Mouse (Mus musculus): ENCODE measurements around the gene Cdt1. TPM values are rescaled to one million over a fixed set of nuclear protein-coding genes. Genes with fewer than 3 reads are reported as not detected.
A peak's percentile ranks its signal among the peaks of the same experiment; 100 is the strongest.
"Not testable (repeated sequence)": the region's sequence is repeated elsewhere in the genome, so short reads cannot be mapped to it uniquely, and the experiment has no call there.

The Cdt1 gene
- total RNA-seq, 2 experiments from 2014 or later, result 28.4 to 41.9 TPM

GRCm38 (mm10) chr8:122573176-122573575 is 5.4 kb downstream of the Cdt1 start:
- ATAC-seq (ENCODE audit: poor library complexity, severe bottlenecking), result not testable (repeated sequence)

GRCm38 (mm10) chr8:122573577-122573976 is 5.8 kb downstream of the Cdt1 start:
- no peak for ATAC-seq (ENCODE audit: poor library complexity, severe bottlenecking)

- no peak for ATAC-seq (ENCODE audit: poor library complexity, severe bottlenecking)
These were observed 6.4 kb downstream of the Cdt1 start for GRCm38 (mm10) chr8:122574264-122574663.

- no peak for ATAC-seq (ENCODE audit: poor library complexity, severe bottlenecking)
These were observed 6.9 kb downstream of the Cdt1 start for GRCm38 (mm10) chr8:122574667-122575251.

GRCm38 (mm10) chr8:122575286-122575685 is 7.5 kb downstream of the Cdt1 start:
- peak; percentile 2; the same call in 1 of the 2 replicates for ATAC-seq (ENCODE audit: poor library complexity, severe bottlenecking)

GRCm38 (mm10) chr8:122575735-122576647 is 8.2 kb downstream of the Cdt1 start:
- ATAC-seq (ENCODE audit: poor library complexity, severe bottlenecking), result peak; percentile 30

GRCm38 (mm10) chr8:122576648-122577022 is 8.8 kb downstream of the Cdt1 start, which contains the start of gene Aprt:
TSS of gene Aprt (minus strand) at chr8:122576909.
- ATAC-seq (ENCODE audit: poor library complexity, severe bottlenecking), result peak; percentile 90

GRCm38 (mm10) chr8:122577116-122577515 is 9.3 kb downstream of the Cdt1 start:
- no peak for ATAC-seq (ENCODE audit: poor library complexity, severe bottlenecking)

GRCm38 (mm10) chr8:122579196-122579595 is 11.4 kb downstream of the Cdt1 start:
- no peak for ATAC-seq (ENCODE audit: poor library complexity, severe bottlenecking)

GRCm38 (mm10) chr8:122580926-122581325 is 13.1 kb downstream of the Cdt1 start:
- no peak for ATAC-seq (ENCODE audit: poor library complexity, severe bottlenecking)

GRCm38 (mm10) chr8:122584981-122585380 is 17.2 kb downstream of the Cdt1 start:
- no peak for ATAC-seq (ENCODE audit: poor library complexity, severe bottlenecking)

- peak; percentile 36; the same call in 1 of the 2 replicates for ATAC-seq (ENCODE audit: poor library complexity, severe bottlenecking)
These were observed 17.6 kb downstream of the Cdt1 start for GRCm38 (mm10) chr8:122585411-122585891.

GRCm38 (mm10) chr8:122586171-122586570 is 18.4 kb downstream of the Cdt1 start:
- ATAC-seq (ENCODE audit: poor library complexity, severe bottlenecking), result no peak

GRCm38 (mm10) chr8:122586749-122587148 is 18.9 kb downstream of the Cdt1 start:
- ATAC-seq (ENCODE audit: poor library complexity, severe bottlenecking), result no peak

GRCm38 (mm10) chr8:122593240-122593639 is 25.4 kb downstream of the Cdt1 start:
- peak; percentile 81 for ATAC-seq (ENCODE audit: poor library complexity, severe bottlenecking)

- ATAC-seq (ENCODE audit: poor library complexity, severe bottlenecking), result no peak
These were observed 26.1 kb downstream of the Cdt1 start for GRCm38 (mm10) chr8:122593783-122594507.

- ATAC-seq (ENCODE audit: poor library complexity, severe bottlenecking), result peak; percentile 19
These were observed 28.2 kb downstream of the Cdt1 start for GRCm38 (mm10) chr8:122596031-122596430.

- ATAC-seq (ENCODE audit: poor library complexity, severe bottlenecking), result no peak
These were observed 32.9 kb downstream of the Cdt1 start for GRCm38 (mm10) chr8:122600666-122601065.

GRCm38 (mm10) chr8:122604640-122605039 is 36.8 kb downstream of the Cdt1 start:
- ATAC-seq (ENCODE audit: poor library complexity, severe bottlenecking), result 0 out of 2 replicates have a peak, but pooled peaks have one; percentile 15

GRCm38 (mm10) chr8:122605367-122605766 is 37.6 kb downstream of the Cdt1 start:
- ATAC-seq (ENCODE audit: poor library complexity, severe bottlenecking), result peak; percentile 51; the same call in 1 of the 2 replicates

GRCm38 (mm10) chr8:122606810-122607209 is 39.0 kb downstream of the Cdt1 start:
- ATAC-seq (ENCODE audit: poor library complexity, severe bottlenecking), result no peak

Data from megakaryocyte, adult 5-6 weeks (primary cell).